Mouse (Mus musculus) effector memory CD4-positive, alpha-beta T cell, adult 7 months (primary cell): Measurements from ENCODE around the gene Dbndd1. TPM values are rescaled to one million over a fixed set of nuclear protein-coding genes. Genes with fewer than 3 reads are reported as not detected.

Experiments used
- polyA plus RNA-seq: library from polyadenylated mRNA; unstranded; fragments of 100-300 nt; shearing (Covaris generic); gene quantifications from one replicate; pipeline ENCODE4 v1.2.1, GENCODE M21; 2017

Gene Dbndd1
- polyA plus RNA-seq = not detected

GRCm38 (mm10) chr8:123514781-123515539, at the start of gene Dbndd1:
Gene Dbndd1, minus strand, starts transcription at chr8:123515463.

GRCm38 (mm10) chr8:123518667-123519066, 3.4 kb upstream of the Dbndd1 start, which contains the start of gene Gas8:
Gene Gas8, plus strand, starts transcription at chr8:123518834.

GRCm38 (mm10) chr8:123477737-123478258, 37.5 kb downstream of the Dbndd1 start, which contains the start of gene Afg3l1:
Gene Afg3l1, plus strand, starts transcription at chr8:123477903.

Other genes starting within 250 kb of the Dbndd1 start
- gene Fanca, start 196.9 kb downstream of the Dbndd1 start, polyA plus RNA-seq = 5.4 TPM
- gene Spire2, start 182.8 kb downstream of the Dbndd1 start, polyA plus RNA-seq = 0.54 TPM
- 348 TPM for gene Tcf25, start 141.7 kb downstream of the Dbndd1 start, polyA plus RNA-seq
- 0.50 TPM for gene Mc1r, start 108.4 kb downstream of the Dbndd1 start, polyA plus RNA-seq
- not detected for gene Tubb3, start 104.0 kb downstream of the Dbndd1 start, polyA plus RNA-seq
- gene Def8, start 91.9 kb downstream of the Dbndd1 start, polyA plus RNA-seq = 8.2 TPM
- 72.8 TPM for gene Afg3l1, start 37.6 kb downstream of the Dbndd1 start, polyA plus RNA-seq
- 2.3 TPM for gene Gas8, start 3.4 kb upstream of the Dbndd1 start, polyA plus RNA-seq
- gene Rhou, start 138.5 kb upstream of the Dbndd1 start, polyA plus RNA-seq = 0.84 TPM